ENCODE assay signal across 8 mouse cellular contexts in genomic region chr7:126502751-126503150, GRCm38 (mm10). TPM values are rescaled to one million over a fixed set of nuclear protein-coding genes. Genes with fewer than 3 reads are reported as not detected.
DNase-seq lines count a peak whose midpoint lies in the region; ATAC-seq lines count a peak whose summit lies in the region.

No protein-coding gene starts in this region.

- H3K9me3 ChIP-seq in kidney, embryonic 15.5 days (replicated peaks): no peaks in the 10 kb centered on the region
- H3K9me3 ChIP-seq in hindbrain, embryonic 15.5 days: no peaks in the 10 kb centered on the region
- H3K9me3 ChIP-seq in midbrain, embryonic 14.5 days (ENCODE audit: control insufficient read depth, low read length): no peaks in the 10 kb centered on the region

- H3K4me3 ChIP-seq in kidney, embryonic 15.5 days (replicated peaks): peak overlapping the region; percentile 100
- H3K4me3 ChIP-seq in hindbrain, embryonic 15.5 days: peak overlapping the region; percentile 100
- peak overlapping the region; percentile 100 for H3K4me3 ChIP-seq in midbrain, embryonic 14.5 days (replicated peaks; ENCODE audit: low read depth, low read length)

- no peak for DNase-seq in kidney, postnatal 4 days
- peak; percentile 37 for DNase-seq in c-Kit-negative CD71-positive TER-119-positive erythroid progenitor cells, embryonic 14.5 days (ENCODE audit: low read depth, low spot score)
- DNase-seq in midbrain, embryonic 14.5 days: no peak
- DNase-seq in adrenal gland, postnatal 14 days: no peak
- no peak for DNase-seq in embryo, embryonic 10.5 days (ENCODE audit: low spot score)
- no peak for DNase-seq in gastrocnemius, postnatal 36 days

- under 1% methylated on average over 40 of the region's 40 CpGs for WGBS in kidney, embryonic 15.5 days
- WGBS in hindbrain, embryonic 15.5 days: under 1% methylated on average over 40 of the region's 40 CpGs
- WGBS in midbrain, embryonic 14.5 days: 1% methylated on average over 40 of the region's 40 CpGs

- H3K36me3 ChIP-seq in kidney, embryonic 15.5 days: peaks cover 36% of the 10 kb centered on the region
- H3K36me3 ChIP-seq in hindbrain, embryonic 15.5 days: peaks cover 34% of the 10 kb centered on the region
- peaks cover 35% of the 10 kb centered on the region for H3K36me3 ChIP-seq in midbrain, embryonic 14.5 days (ENCODE audit: control insufficient read depth, insufficient read depth, low read length)

- H3K27ac ChIP-seq in kidney, embryonic 15.5 days: peak overlapping the region; percentile 100
- H3K27ac ChIP-seq in hindbrain, embryonic 15.5 days (replicated peaks): peak overlapping the region; percentile 100
- peak overlapping the region; percentile 97 for H3K27ac ChIP-seq in midbrain, embryonic 14.5 days (replicated peaks; ENCODE audit: low read depth, low read length)

- H3K4me2 ChIP-seq in kidney, embryonic 15.5 days: peak overlapping the region; percentile 63
- H3K4me2 ChIP-seq in hindbrain, embryonic 15.5 days: peak overlapping the region; percentile 64
- H3K4me2 ChIP-seq in midbrain, embryonic 14.5 days (ENCODE audit: low read length): peak overlapping the region; percentile 84

- ATAC-seq in kidney, embryonic 15.5 days (replicated peaks; ENCODE audit: low FRiP score): no peak
- no peak for ATAC-seq in hindbrain, embryonic 15.5 days (ENCODE audit: low FRiP score, low read depth)
- ATAC-seq in midbrain, embryonic 14.5 days (ENCODE audit: low FRiP score, low TSS enrichment): no peak; the same call in 1 of the 2 replicates

- intact Hi-C loops in gastrocnemius, postnatal 36 days (cut with DNase I): no loop called here

- H3K27me3 ChIP-seq in kidney, embryonic 15.5 days: no peaks in the 10 kb centered on the region
- H3K27me3 ChIP-seq in hindbrain, embryonic 15.5 days: no peaks in the 10 kb centered on the region
- no peaks in the 10 kb centered on the region for H3K27me3 ChIP-seq in midbrain, embryonic 14.5 days (ENCODE audit: control insufficient read depth, insufficient read depth, low read length)

- peak overlapping the region; percentile 100 for H3K9ac ChIP-seq in kidney, embryonic 15.5 days
- peak overlapping the region; percentile 100 for H3K9ac ChIP-seq in hindbrain, embryonic 15.5 days
- H3K9ac ChIP-seq in midbrain, embryonic 14.5 days (replicated peaks; ENCODE audit: low read length): peak overlapping the region; percentile 97

- H3K4me1 ChIP-seq in kidney, embryonic 15.5 days: peaks cover 18% of the 10 kb centered on the region
- peaks cover 18% of the 10 kb centered on the region for H3K4me1 ChIP-seq in hindbrain, embryonic 15.5 days (replicated peaks)
- H3K4me1 ChIP-seq in midbrain, embryonic 14.5 days (ENCODE audit: control insufficient read depth, insufficient read depth, low read length): peaks cover 10% of the 10 kb centered on the region; the same call in 1 of the 2 replicates

RNA-seq across cellular contexts. Expression of gene Atxn2l, which starts 0.5 kb away (rescaled TPM):
- polyA plus RNA-seq in kidney, embryonic 15.5 days (2015; fragmentation: Nextera tagmentation; extraction: Ambion mirVana): 49.3 and 51.7 TPM in 2 replicates
- 68.6 and 75.7 TPM in 2 replicates for polyA plus RNA-seq in hindbrain, embryonic 15.5 days (2015; fragmentation: Nextera tagmentation; extraction: Ambion mirVana)
- 51.8 and 73.2 TPM in 2 replicates for polyA plus RNA-seq in midbrain, embryonic 14.5 days (2014; fragmentation: Nextera tagmentation; extraction: Ambion mirVana)
- 90.3 and 96.7 TPM in 2 replicates for total RNA-seq in adrenal gland, postnatal 14 days (2021)
- 10 to 100 TPM; 25.8 to 29.9 TPM for total RNA-seq in gastrocnemius, postnatal 36 days (2021)

RNA-seq across cellular contexts. Expression of gene Tufm, which starts 15.6 kb away (rescaled TPM):
- 154 and 156 TPM in 2 replicates for polyA plus RNA-seq in kidney, embryonic 15.5 days (2015; fragmentation: Nextera tagmentation; extraction: Ambion mirVana)
- polyA plus RNA-seq in hindbrain, embryonic 15.5 days (2015; fragmentation: Nextera tagmentation; extraction: Ambion mirVana): 126 and 130 TPM in 2 replicates
- 118 and 135 TPM in 2 replicates for polyA plus RNA-seq in midbrain, embryonic 14.5 days (2014; fragmentation: Nextera tagmentation; extraction: Ambion mirVana)
- 221 and 223 TPM in 2 replicates for total RNA-seq in adrenal gland, postnatal 14 days (2021)
- total RNA-seq in gastrocnemius, postnatal 36 days (2021): 100 to 1,000 TPM; 122 to 145 TPM

RNA-seq across cellular contexts. Expression of gene Sh2b1, which starts 27.5 kb away (rescaled TPM):
- 52.7 and 56.0 TPM in 2 replicates for polyA plus RNA-seq in kidney, embryonic 15.5 days (2015; fragmentation: Nextera tagmentation; extraction: Ambion mirVana)
- polyA plus RNA-seq in hindbrain, embryonic 15.5 days (2015; fragmentation: Nextera tagmentation; extraction: Ambion mirVana): 70.9 and 77.1 TPM in 2 replicates
- polyA plus RNA-seq in midbrain, embryonic 14.5 days (2014; fragmentation: Nextera tagmentation; extraction: Ambion mirVana): 67.5 and 73.1 TPM in 2 replicates
- 52.3 and 56.4 TPM in 2 replicates for total RNA-seq in adrenal gland, postnatal 14 days (2021)
- total RNA-seq in gastrocnemius, postnatal 36 days (2021): 10 to 100 TPM; 36.8 to 43.4 TPM

RNA-seq across cellular contexts. Expression of gene Atp2a1, which starts 39.8 kb away (rescaled TPM):
- 13.4 and 25.1 TPM in 2 replicates for polyA plus RNA-seq in kidney, embryonic 15.5 days (2015; fragmentation: Nextera tagmentation; extraction: Ambion mirVana)
- 0.55 and 0.71 TPM in 2 replicates for polyA plus RNA-seq in hindbrain, embryonic 15.5 days (2015; fragmentation: Nextera tagmentation; extraction: Ambion mirVana)
- polyA plus RNA-seq in midbrain, embryonic 14.5 days (2014; fragmentation: Nextera tagmentation; extraction: Ambion mirVana): 0.39 TPM in 1 of 2 replicates, not detected in the other
- total RNA-seq in adrenal gland, postnatal 14 days (2021): 0.33 and 0.68 TPM in 2 replicates
- over 10,000 TPM; 23,125 to 24,213 TPM for total RNA-seq in gastrocnemius, postnatal 36 days (2021)
